Mouse (Mus musculus): ENCODE results near the gene Galm. TPM values are rescaled to one million over a fixed set of nuclear protein-coding genes. Genes with fewer than 3 reads are reported as not detected.

The Galm gene
- polyA plus RNA-seq, 1 experiment from 2014 or later = 47.0 TPM

DNA sequence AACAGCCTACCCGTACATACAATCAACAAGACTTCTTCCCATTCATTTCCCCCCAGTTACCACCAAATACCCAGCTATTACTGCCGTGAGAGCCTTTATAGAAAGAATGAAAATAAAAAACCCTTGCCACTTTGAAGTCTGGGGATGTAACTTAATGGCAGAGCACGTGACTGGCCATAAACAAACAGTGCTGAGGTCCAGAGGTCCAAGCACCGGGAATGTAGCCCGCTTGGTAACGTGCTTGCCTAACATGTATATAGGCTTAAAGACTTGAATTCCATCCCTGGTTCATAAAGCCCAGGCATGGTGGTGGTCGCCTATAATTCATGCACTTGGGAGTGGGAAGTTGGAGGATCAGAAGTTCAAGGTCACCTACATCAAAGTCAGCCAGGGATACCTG is 4.6 kb downstream of the Galm start:
- Histone ChIP-seq H3K27ac (ENCODE audit: low read depth) (peak overlapping the region; percentile 86), H3K4me3 (ENCODE audit: low read depth, low read length) (no peak overlapping the region), H3K4me2 (ENCODE audit: low read depth, low read length) (peak overlapping the region; percentile 58), H3K9ac (replicated peaks) (no peak overlapping the region), H3K9me3 (ENCODE audit: low read length) (no peaks in the 10 kb centered on the region), H3K36me3 (replicated peaks; ENCODE audit: insufficient read depth, low read length) (no peaks in the 10 kb centered on the region), H3K27me3 (ENCODE audit: insufficient read depth, low read length) (no peaks in the 10 kb centered on the region), H3K4me1 (ENCODE audit: insufficient read depth) (peaks cover 15% of the 10 kb centered on the region)
- 65% methylated on average over 7 of the region's 7 CpGs for WGBS (ENCODE audit: insufficient replicate concordance)
- TF ChIP-seq EP300 (IDR thresholded peaks at IDR 0.05; ENCODE audit: low read depth) = no peak
- no peak for TF ChIP-seq CTCF (IDR thresholded peaks at IDR 0.05; ENCODE audit: low read depth)
- DNase-seq = peak; percentile 44
- ATAC-seq = peak; percentile 75

DNA sequence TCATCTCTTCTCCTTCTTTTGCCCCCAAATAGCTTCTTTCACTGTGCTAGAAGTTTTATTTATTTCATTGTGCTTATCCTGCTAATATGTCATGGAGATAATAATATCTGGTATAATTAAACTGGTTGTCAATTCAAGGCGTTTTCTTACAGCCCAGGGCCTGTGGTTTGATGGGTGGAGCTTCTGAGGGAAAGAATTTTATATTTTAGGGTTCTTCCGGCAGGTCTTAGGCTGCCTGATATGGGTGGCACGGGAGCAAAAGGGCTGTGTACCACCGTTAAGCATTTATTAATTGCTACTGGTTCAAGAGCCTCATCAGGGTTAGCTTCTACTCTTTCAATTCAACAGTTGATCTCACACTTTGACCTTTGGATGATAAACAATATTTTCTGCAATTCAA is 5.2 kb downstream of the Galm start:
- H3K9me3 ChIP-seq (ENCODE audit: low read length) = no peaks in the 10 kb centered on the region
- peaks cover 15% of the 10 kb centered on the region for H3K4me1 ChIP-seq (ENCODE audit: insufficient read depth)
- H3K27ac ChIP-seq (ENCODE audit: low read depth) = peak overlapping the region; percentile 69
- no peaks in the 10 kb centered on the region for H3K27me3 ChIP-seq (ENCODE audit: insufficient read depth, low read length)
- no peak for ATAC-seq
- H3K9ac ChIP-seq (replicated peaks) = 0 out of 2 replicates have a peak overlapping the region, but pooled peaks have one; percentile 31
- no peak for TF ChIP-seq EP300 (IDR thresholded peaks at IDR 0.05; ENCODE audit: low read depth)
- no peak for TF ChIP-seq CTCF (IDR thresholded peaks at IDR 0.05; ENCODE audit: low read depth)
- H3K36me3 ChIP-seq (replicated peaks; ENCODE audit: insufficient read depth, low read length) = no peaks in the 10 kb centered on the region
- peak overlapping the region; percentile 58; the same call in 1 of the 2 replicates for H3K4me2 ChIP-seq (ENCODE audit: low read depth, low read length)
- 40% methylated on average over 4 of the region's 4 CpGs for WGBS (ENCODE audit: insufficient replicate concordance)
- H3K4me3 ChIP-seq (ENCODE audit: low read depth, low read length) = no peak overlapping the region
- DNase-seq = no peak

- Histone ChIP-seq H3K27ac (ENCODE audit: low read depth) (peak overlapping the region; percentile 58), H3K9ac (replicated peaks) (no peak overlapping the region), H3K4me3 (ENCODE audit: low read depth, low read length) (no peak overlapping the region), H3K4me2 (ENCODE audit: low read depth, low read length) (peak overlapping the region; percentile 31), H3K4me1 (ENCODE audit: insufficient read depth) (peaks cover 9% of the 10 kb centered on the region), H3K9me3 (ENCODE audit: low read length) (no peaks in the 10 kb centered on the region), H3K36me3 (replicated peaks; ENCODE audit: insufficient read depth, low read length) (no peaks in the 10 kb centered on the region), H3K27me3 (ENCODE audit: insufficient read depth, low read length) (no peaks in the 10 kb centered on the region)
- TF ChIP-seq CTCF (IDR thresholded peaks at IDR 0.05; ENCODE audit: low read depth) = no peak
- no peak for TF ChIP-seq EP300 (IDR thresholded peaks at IDR 0.05; ENCODE audit: low read depth)
- 54% methylated on average over 17 of the region's 17 CpGs for WGBS (ENCODE audit: insufficient replicate concordance)
- ATAC-seq (peak; percentile 38; the same call in 1 of the 2 replicates), DNase-seq (peak; percentile 42)
Measured at GRCm38 (mm10) chr17:80138434-80139162, 11.3 kb downstream of the Galm start.

DNA sequence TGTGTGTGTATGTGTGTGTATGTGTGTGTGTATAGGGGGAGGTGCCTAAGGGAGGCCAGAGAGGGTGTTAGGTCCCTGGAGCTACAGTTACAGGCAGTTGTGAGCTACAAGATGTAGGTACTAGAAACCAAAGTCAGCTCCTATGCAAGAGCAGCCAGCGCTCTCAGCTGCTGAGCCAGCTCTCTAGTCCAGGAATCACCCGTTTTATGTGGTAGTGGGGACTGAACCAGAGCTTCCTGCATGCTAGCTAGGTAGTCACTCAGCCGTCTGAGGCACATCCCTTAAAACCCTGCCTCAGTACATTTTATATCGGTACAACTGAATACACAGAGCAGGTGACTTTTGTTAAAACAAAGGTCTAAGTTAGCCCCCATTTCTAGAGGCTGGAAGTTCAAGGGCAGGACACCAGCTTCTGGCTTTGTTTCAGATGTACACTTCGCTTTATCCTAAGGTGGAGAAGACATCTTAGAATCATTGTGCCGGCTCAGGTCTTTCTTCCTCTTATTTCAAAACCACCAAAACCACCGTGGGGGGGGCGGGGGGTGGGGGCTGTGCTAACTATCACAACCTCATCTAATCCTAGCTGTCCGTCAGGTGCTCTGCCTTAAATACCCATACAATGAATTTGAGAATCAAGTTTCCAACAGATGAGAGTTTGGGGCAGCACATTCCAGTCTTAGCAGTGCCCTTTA is 12.6 kb downstream of the Galm start:
- Histone ChIP-seq H3K4me2 (ENCODE audit: low read depth, low read length) (no peak overlapping the region), H3K4me3 (ENCODE audit: low read depth, low read length) (no peak overlapping the region), H3K4me1 (ENCODE audit: insufficient read depth) (peaks cover 9% of the 10 kb centered on the region), H3K36me3 (replicated peaks; ENCODE audit: insufficient read depth, low read length) (no peaks in the 10 kb centered on the region), H3K27me3 (ENCODE audit: insufficient read depth, low read length) (no peaks in the 10 kb centered on the region), H3K9ac (replicated peaks) (no peak overlapping the region; the same call in 1 of the 2 replicates), H3K27ac (ENCODE audit: low read depth) (peak overlapping the region; percentile 64), H3K9me3 (ENCODE audit: low read length) (no peaks in the 10 kb centered on the region)
- DNase-seq = peak; percentile 44
- TF ChIP-seq CTCF (IDR thresholded peaks at IDR 0.05; ENCODE audit: low read depth) = no peak
- no peak for TF ChIP-seq EP300 (IDR thresholded peaks at IDR 0.05; ENCODE audit: low read depth)
- 27% methylated on average over 9 of the region's 9 CpGs for WGBS (ENCODE audit: insufficient replicate concordance)
- ATAC-seq = 0 out of 2 replicates have a peak, but pooled peaks have one; percentile 15

DNA sequence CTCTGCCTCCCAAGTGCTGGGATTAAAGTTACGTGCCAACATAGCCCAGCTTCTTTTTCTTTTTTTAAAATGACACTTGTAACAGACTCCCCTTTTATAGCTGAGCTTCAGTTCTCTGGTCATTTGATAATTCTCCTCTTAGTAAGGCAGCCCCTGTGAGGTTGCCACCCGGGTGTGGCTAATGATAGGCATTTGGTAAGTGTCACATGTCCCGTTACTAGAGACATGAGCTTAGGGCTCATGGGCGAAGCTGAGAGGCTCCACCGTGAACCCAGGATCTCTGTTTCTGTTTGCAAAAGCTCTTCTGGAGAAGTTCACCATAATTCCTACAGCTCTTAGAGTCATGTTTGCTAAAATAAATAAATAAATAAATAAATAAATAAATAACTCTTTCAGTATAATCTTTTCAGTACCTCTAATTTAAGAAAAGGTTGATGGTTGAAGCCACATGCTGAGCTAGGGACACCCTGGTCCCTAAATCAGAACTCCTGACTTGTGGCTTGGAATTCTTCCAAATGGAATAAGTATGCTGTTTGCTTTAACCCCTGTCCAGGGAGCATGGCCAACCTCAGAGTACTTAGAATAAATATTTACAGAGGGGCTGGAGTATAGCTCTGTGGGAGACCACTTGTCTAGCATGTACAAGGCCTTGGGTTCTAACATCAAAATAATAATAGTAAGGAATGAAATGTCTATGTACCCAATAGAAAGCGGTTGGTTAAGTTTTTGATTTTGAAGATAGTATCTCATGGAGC is 16.4 kb downstream of the Galm start:
- DNase-seq (no peak), ATAC-seq (no peak)
- WGBS (ENCODE audit: insufficient replicate concordance) = 58% methylated on average over 6 of the region's 6 CpGs

DNA sequence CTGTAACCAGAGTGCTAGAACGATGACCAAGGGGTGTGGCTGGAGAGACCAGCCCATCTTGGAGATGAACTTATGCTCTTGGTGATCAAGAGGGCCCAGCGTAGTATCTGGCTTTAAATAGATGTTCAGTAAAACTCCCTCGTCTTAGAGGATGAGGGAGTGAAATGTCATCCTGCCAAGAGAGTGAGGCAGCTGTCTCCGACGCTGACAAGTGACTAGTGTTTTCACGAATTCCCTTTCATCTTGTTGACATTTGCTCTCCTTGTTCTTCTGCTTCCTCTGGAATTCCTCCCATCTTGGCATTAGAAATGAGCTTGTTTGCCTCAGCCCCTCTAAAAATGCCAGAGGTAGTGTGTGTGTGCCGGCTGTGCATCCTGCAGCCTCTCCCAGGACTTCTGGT is 17.9 kb downstream of the Galm start:
- no peak overlapping the region for H3K9ac ChIP-seq (replicated peaks)
- H3K27me3 ChIP-seq (ENCODE audit: insufficient read depth, low read length) = no peaks in the 10 kb centered on the region
- 53% methylated on average over 7 of the region's 7 CpGs for WGBS (ENCODE audit: insufficient replicate concordance)
- no peak overlapping the region for H3K4me3 ChIP-seq (ENCODE audit: low read depth, low read length)
- TF ChIP-seq CTCF (IDR thresholded peaks at IDR 0.05; ENCODE audit: low read depth) (no peak), EP300 (IDR thresholded peaks at IDR 0.05; ENCODE audit: low read depth) (no peak)
- 0 out of 2 replicates have a peak, but pooled peaks cover 3% of the 10 kb centered on the region for H3K4me1 ChIP-seq (ENCODE audit: insufficient read depth)
- DNase-seq (no peak), ATAC-seq (no peak)
- H3K27ac ChIP-seq (ENCODE audit: low read depth) = no peak overlapping the region
- H3K36me3 ChIP-seq (replicated peaks; ENCODE audit: insufficient read depth, low read length) = no peaks in the 10 kb centered on the region
- no peak overlapping the region for H3K4me2 ChIP-seq (ENCODE audit: low read depth, low read length)
- H3K9me3 ChIP-seq (ENCODE audit: low read length) = no peaks in the 10 kb centered on the region

More for the DNA sequence above, 16.4 kb downstream of the Galm start:
- no peaks in the 10 kb centered on the region for H3K27me3 ChIP-seq (ENCODE audit: insufficient read depth, low read length)
- no peaks in the 10 kb centered on the region for H3K9me3 ChIP-seq (ENCODE audit: low read length)
- no peak overlapping the region for H3K27ac ChIP-seq (ENCODE audit: low read depth)
- H3K4me1 ChIP-seq (ENCODE audit: insufficient read depth) = peaks cover 3% of the 10 kb centered on the region; the same call in 1 of the 2 replicates
- TF ChIP-seq EP300 (IDR thresholded peaks at IDR 0.05; ENCODE audit: low read depth) = no peak
- TF ChIP-seq CTCF (IDR thresholded peaks at IDR 0.05; ENCODE audit: low read depth) = no peak
- H3K9ac ChIP-seq (replicated peaks) = no peak overlapping the region
- no peaks in the 10 kb centered on the region for H3K36me3 ChIP-seq (replicated peaks; ENCODE audit: insufficient read depth, low read length)
- no peak overlapping the region for H3K4me3 ChIP-seq (ENCODE audit: low read depth, low read length)
- H3K4me2 ChIP-seq (ENCODE audit: low read depth, low read length) = no peak overlapping the region
